Mouse (Mus musculus): ENCODE data around the gene Zmym2.

Zmym2 gene

DNA sequence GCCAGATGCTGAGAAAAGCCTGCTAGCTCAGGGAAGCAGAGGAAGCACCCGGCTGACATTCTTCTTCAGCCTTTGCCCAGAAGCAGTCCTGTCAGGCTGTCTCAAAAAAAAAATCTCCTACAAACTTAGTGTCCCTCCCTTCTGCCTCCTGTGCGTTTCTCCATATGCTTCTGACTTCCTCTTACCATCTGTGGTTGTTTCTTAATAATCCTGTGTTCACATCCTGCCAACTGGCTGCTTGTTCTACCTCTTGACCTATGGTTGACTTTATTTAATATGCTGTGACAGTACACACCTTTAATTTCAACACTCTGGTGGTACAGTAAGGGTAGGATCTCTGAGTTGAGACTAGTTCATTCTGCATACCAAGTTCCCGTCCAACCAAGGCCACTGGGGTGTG, 32.1 kb downstream of the Zmym2 start:
- no peak for DNase-seq (ENCODE audit: low read depth, low spot score)

DNA sequence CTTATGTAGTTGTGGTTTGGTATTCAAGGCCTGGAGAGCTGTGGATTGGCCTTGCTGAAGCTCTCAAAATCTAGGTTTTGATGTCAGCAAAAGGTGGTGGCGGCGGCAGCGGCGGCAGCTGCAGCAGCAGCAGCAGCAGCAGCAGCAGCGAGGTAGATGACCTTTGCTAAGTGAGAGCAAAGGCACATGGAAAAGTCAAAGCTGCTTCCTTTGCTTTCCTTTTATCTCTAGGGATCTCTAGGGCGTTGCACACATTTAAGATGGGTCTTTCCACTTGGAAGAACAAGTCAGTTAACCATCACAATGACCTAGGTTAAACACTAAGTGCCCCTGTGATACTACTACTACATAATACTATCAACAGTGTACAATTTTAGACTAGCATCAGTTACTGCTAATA, 49.0 kb downstream of the Zmym2 start:
- DNase-seq (ENCODE audit: low read depth, low spot score) = no peak

DNA sequence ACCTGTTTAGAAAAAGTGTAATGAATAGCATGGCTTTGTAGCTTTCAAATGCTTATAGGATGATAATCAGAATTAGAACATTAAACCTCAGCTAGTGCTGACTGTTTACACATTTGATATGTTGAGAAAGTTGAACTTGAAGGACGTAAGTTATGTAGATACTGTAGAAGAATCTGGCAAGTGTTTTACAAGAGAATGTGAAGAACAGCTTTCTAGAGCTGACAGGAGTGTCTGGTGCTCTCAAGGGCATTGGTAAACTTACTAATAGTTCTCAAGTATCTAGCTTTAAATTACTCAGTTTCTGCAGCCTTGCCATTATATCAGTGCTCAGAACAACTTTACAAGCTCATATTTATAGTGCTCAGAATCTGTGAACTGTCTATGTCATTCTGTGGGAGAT, 53.5 kb downstream of the Zmym2 start:
- DNase-seq (ENCODE audit: low read depth, low spot score) = no peak

DNA sequence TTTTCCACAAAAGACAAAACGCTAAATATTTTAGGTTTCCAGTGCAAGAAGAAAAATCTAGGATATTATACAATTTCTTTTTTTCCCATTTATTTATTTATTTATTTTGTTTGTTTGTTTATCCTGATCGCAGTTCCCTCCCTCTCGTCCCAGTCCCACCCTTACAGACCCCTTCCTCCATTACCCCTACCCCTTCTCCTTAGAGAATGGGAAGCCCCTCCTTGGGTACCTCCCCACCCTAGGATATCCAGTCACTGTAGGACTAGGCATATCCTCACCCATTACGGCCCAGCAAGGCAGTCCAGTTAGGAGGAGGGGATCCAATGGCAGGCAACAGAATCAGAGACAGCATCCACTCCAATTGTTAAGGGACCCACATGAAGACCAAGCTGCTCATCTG, 66.5 kb downstream of the Zmym2 start:
- no peak for DNase-seq (ENCODE audit: low read depth, low spot score)

DNA sequence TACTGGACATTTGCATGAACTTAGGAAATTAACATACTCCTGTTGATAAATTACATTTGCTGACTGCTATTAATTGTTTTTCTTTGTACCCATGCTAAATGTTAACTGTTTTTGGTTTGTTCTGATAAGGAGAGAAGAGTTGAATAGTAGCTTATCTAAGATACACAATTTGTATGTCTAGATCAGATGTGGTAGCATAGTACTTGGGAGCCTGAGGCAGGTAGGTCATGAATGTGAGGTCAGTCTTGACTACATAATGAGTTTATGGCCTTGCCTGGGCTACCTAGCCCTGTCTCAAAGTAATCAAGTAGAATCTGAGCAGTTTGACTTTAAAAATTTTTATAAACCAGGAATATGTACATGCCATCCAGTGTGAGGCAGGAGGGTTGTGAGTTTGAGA, 67.9 kb downstream of the Zmym2 start:
- DNase-seq (ENCODE audit: low read depth, low spot score) = no peak

DNA sequence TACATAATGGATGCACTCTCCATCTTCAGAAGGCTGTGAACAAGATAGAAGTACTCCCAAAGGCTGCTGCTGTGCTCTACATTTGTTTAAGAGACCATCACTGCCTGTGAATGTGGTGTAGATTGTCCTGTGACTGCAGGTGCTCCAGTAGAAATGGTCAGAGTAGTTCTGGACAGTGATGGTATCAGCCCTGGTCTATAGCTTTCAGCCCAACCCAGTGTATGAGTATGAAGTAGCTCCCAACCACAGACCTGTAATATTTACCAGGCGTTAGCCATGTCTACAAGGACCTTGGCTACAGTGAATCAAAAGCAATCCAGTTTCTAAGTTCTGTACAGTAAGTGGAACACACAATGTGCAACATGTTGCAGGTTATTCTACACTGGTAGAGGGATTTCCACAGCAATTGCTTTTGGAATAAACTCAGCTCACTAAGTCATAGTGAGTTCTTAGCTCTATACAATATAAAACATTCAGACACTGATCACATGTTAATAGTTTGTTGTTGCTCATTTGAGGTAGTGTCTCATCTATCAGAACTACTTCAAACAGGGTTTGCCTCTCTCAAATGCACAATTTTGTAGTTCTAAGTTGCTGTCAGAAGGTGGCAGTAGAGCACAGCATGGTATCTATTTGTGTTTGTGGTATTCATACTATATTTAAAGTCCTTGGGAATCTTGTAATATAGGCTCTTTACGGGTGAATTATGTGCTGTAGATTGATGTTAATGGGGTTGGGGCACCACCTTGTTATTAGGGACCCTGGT, 77.7 kb downstream of the Zmym2 start:
- DNase-seq (ENCODE audit: low read depth, low spot score) = peak; percentile 9

DNA sequence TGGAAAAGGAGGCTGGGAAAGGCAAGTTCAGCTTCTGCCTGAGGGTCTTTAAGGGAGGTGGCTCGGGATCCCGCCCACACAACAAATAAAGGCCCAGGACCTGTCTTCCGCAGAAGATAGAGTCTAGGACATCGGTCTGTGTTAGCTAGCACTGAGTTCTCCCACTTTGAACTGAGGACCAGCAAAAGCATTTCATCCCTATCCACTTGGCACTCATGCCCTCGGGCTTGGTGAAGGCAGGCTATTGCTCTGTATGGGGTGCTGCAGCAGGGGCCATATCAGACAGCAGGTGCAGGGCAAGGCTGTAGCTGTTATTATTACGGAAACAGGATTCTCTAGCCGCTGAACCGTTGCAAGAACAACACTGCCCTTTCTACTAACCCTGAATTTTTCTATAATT, 83.2 kb downstream of the Zmym2 start:
- DNase-seq (ENCODE audit: low read depth, low spot score) = no peak

DNA sequence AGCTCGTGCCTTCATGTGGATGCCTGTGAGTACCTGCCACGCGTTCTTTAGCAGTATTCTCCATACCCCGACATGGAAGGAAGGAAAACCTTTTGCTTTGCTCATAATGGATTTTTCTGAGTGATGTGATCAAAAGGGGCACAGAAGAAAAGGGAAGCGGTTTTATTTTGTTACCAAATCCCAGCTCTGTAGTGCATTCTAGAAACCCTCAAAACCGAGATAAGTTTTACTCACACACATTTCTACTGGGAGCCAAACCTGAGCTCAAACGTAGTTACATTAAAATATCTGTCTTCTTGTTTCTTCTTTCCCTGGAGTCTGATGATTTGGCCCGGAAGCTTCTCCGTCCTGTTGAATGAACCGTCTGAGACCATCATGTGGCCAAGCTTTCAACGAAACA, 83.7 kb downstream of the Zmym2 start:
- DNase-seq (ENCODE audit: low read depth, low spot score) = no peak

DNA sequence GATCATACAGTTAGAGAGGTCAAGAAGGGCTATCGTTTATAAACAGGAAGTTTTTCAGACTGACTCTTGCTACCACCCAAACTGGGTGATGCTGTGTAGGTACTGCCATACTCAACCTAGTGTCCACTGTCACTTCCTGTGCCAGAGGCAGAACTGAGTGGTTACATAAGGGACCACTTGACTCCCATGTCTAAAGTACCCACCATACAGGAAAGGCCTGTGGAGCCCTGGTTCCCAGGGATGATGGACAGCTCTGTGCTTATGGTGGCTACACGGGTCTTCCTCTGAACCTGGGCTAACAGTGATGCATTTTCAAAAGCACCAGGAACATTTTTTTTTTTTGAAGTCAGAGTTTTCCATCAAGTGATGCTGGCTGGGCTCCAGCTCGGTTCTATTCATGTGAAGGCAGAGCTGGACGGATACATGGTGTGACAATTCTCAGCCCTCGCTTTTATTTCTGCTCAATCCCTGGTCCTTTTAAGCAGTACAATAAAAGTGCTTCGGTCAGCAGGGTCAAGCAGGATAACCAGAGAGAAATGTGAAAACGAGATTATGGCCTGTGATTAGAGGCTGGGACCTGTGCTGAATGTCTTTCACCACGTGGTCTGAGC, 91.7 kb downstream of the Zmym2 start:
- DNase-seq (ENCODE audit: low read depth, low spot score) = no peak

DNA sequence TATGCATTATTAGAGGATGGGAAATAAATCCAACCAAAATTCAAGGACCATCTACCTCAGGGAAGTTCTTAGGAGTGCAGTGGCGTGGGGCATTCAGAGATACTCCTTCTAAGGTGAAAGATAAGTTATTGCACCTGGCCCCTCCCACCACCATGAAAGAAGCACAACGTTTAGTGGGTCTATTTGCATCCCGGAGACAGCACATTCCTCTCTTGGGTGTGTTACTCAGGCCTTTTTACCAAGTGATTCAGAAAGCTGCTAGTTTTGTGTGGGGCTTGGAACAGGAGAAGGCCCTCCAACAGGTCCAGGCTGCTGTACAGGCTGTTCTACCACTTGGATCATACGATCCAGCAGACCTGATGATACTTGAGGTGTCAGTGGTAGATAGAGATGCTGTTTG, 102.2 kb downstream of the Zmym2 start:
- no peak for DNase-seq (ENCODE audit: low read depth, low spot score)
